Mouse (Mus musculus): ENCODE measurements around the gene Adgre1.
"Not testable (repeated sequence)": the region's sequence is repeated elsewhere in the genome, so short reads cannot be mapped to it uniquely, and the experiment has no call there.

The Adgre1 gene

GRCm38 (mm10) chr17:57358441-57358840 lies at the start of gene Adgre1:
Gene Adgre1 (plus strand): TSS chr17:57358691.
- DNase-seq (ENCODE audit: low spot score in 2 of 2) = peak in 1 of 2 experiments; percentile 32

GRCm38 (mm10) chr17:57311801-57312200 lies 46.7 kb upstream of the Adgre1 start:
- DNase-seq (ENCODE audit: low spot score in 2 of 2) = no peak

GRCm38 (mm10) chr17:57327615-57328014 lies 30.9 kb upstream of the Adgre1 start:
- no peak for DNase-seq (ENCODE audit: low spot score in 2 of 2)

DNA sequence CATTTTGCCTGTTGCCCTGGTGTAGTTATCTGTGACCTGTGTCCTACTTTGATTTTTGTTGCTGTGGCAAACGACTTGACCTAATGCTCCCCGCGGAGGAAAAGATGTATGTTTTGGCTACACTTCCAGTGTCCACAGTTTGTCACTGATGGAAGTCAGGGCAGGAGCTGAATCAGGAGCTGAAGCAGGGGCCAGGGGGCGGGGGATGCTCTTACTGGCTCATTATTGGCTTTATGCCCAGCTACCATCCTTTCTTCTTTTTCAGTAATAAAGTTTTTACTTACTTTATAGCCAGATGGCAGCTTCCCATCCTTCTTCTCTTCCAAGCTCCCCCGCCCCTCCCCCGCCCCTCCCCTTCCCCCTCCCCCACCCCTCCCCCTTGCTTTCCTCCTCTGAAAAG lies 29.5 kb upstream of the Adgre1 start:
- no peak for DNase-seq (ENCODE audit: low spot score in 2 of 2)

GRCm38 (mm10) chr17:57330993-57331392 lies 27.5 kb upstream of the Adgre1 start:
- DNase-seq (ENCODE audit: low spot score in 2 of 2) = no peak

- no peak for DNase-seq (ENCODE audit: low spot score in 2 of 2)
Measured at GRCm38 (mm10) chr17:57332241-57332640, 26.2 kb upstream of the Adgre1 start.

DNA sequence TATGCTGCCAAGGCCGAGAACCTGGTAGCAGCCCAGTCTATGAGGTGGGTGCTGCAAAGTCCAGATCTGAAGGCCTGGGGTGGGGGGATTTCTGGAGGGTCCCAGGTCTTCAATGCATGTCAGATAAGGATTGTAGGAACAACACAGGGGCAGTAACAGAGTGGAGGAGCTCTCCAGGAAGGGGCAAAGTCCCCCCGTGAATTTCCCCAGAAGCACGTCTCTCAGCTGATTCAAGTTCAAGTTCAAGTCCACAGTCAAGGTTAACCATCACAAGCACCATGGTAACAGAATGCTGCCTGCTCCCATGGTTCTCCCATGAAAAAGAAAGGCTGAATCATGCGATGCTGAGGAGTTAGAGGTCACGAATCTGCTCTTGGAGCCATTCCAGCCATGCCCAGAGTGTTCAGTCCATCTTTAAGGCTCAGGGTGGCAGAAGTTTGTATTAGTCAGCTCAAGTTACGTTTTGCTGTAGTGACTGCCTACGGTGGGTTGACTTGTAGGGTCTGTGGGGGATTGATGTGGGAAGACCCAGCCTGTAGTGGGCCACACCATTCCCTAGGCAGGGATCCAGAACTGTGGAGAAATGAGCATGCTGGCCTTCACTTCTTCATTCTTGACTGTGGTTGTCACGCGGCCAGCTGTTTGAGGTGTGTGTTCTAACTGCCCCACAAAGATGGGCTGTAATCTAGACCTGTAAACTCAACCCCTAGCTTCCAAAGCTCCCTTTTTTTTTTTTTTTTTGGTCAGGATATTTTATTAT lies 24.3 kb upstream of the Adgre1 start:
- DNase-seq (ENCODE audit: low spot score in 2 of 2) = no peak

- peak; percentile 82 to 90 for DNase-seq (ENCODE audit: low spot score in 2 of 2)
Measured at GRCm38 (mm10) chr17:57334761-57335150, 23.7 kb upstream of the Adgre1 start.

DNA sequence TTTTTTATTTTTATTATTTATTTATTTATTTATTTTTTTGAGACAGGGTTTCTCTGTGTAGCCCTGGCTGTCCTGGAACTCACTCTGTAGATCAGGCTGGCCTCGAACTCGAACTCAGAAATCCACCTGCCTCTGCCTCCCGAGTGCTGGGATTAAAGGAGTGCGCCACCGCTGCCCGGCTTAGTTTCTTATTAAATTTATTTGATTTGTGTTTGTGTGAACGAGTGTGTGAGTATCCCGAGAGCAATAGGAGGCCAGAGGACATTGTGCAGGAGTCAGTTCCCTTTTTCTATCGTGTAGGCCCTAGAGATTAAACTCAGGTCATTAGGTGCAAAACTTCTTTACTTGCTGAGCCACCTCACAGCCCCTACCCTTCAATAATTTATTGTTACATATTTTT lies 23.3 kb upstream of the Adgre1 start:
- not testable (repeated sequence) for DNase-seq (ENCODE audit: low spot score in 2 of 2)

GRCm38 (mm10) chr17:57335673-57336303 lies 22.7 kb upstream of the Adgre1 start:
- DNase-seq (ENCODE audit: low spot score in 2 of 2) = peak; percentile 93 to 94

DNA sequence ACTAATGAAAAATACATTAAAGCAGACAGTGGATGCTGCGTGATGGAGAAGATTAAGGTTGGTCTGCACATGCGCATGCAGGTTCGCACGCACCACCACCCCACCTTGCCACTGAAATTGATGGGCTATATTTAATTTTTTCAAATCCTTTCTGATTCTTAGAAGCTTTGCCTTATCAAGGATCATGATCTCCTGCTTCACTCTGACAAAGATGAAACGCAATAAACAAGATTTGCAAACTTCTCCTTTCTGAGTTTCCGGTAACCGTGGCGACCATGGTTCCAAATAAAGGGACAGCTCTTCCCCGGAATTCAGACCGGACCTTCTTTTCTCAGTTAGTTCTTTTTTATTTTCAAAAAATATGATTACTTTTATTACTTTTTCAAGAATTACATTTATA lies 20.5 kb upstream of the Adgre1 start:
- DNase-seq (ENCODE audit: low spot score in 2 of 2) = peak in 1 of 2 experiments; percentile 46

DNA sequence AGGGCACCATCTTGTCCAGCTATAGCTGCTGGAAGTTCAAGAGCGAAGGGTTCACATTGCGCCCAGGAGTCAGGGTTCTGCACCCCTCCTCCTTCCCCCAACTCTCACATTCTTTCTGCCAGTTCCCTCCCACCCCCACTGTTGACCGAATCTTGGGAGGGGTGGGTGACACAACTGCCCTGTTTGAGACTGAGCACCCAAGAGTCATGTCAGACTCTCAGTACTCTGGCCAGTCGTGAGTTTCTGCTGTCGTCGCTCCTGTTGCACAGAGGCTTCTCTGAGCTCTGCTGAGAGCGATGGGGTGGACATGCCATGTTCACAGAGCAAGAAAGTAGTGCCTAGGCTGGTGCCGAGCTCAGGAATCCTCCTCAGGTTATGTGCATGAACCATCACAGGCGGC lies 19.2 kb upstream of the Adgre1 start:
- DNase-seq (ENCODE audit: low spot score in 2 of 2) = no peak

GRCm38 (mm10) chr17:57341568-57341967 lies 16.9 kb upstream of the Adgre1 start:
- peak in 1 of 2 experiments; percentile 20 for DNase-seq (ENCODE audit: low spot score in 2 of 2)

DNA sequence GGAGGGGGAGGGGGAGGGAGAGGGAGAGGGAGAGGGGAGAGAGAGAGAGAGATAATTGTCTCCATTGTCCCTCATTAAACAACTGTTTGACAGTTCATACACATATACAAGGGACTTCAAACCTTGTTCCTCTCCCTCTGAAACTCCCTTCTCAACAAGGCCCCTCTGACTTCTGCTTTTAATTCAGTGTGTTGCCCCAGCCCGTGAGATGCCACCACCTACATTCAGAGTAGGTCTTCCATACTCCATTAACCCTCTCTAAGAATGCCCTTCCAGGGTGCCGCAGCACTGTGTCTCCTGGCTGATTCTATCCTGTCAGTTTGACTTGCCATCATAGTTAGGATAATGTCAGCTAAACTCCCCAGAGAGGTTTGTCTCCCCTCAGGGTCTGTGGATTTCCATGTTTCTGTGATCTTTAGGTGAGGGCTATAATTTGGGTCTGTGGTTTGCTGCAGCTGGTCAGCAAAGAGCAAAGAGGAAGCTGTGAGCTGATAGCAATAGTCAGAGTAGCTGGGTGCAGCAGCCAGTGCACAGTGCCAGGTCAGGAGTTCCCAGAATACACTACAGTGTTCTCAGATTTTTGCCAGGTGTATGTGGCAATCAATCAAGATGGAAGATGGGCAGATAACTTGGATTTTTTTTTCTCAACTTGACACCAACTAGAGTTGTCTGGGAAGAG lies 14.3 kb upstream of the Adgre1 start:
- peak in 1 of 2 experiments; percentile 20 for DNase-seq (ENCODE audit: low spot score in 2 of 2)

DNA sequence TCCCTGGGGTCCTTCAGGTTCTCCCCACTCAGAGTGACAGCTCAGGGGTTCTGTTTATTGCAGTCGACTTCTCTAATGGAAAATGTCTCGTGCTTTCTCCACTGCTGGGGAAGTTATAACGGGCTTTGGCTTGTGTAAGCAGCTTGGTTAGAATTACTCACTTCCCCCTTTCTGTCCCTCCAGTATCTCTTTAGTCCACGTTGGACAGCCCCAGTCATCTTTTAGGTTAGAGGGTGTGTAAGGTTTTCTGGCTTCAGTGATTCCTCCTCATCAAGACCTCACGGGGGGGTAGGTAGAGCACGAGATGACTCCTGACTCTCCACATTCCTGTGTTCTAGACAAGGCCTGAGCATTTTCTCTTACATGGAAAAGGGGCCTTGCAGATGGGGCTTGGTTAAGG lies 11.5 kb upstream of the Adgre1 start:
- DNase-seq (ENCODE audit: low spot score in 2 of 2) = peak in 1 of 2 experiments; percentile 15

DNA sequence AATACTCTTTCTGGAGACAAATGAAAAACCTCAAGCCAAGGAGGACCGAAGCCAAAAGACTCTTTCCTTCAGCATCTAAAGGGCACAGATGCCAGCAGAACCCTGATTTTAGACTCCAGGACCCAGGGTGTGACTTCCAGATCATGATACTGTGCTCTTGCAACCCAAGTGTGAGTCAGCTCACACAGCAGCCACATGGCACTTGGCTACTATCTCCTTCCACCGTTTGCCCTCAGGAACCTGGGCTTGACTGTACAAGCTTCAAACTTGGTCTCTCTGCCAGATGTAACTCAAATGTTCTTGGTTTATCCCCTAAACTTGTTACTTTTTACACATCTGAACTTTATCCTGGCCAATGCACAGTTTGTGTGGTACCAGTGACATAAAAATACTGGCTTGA lies 10.7 kb upstream of the Adgre1 start:
- peak in 1 of 2 experiments; percentile 4 for DNase-seq (ENCODE audit: low spot score in 2 of 2)

- DNase-seq (ENCODE audit: low spot score in 2 of 2) = peak in 1 of 2 experiments; percentile 2
Measured at GRCm38 (mm10) chr17:57349067-57349466, 9.4 kb upstream of the Adgre1 start.

- no peak for DNase-seq (ENCODE audit: low spot score in 2 of 2)
Measured at GRCm38 (mm10) chr17:57350212-57350611, 8.3 kb upstream of the Adgre1 start.

DNA sequence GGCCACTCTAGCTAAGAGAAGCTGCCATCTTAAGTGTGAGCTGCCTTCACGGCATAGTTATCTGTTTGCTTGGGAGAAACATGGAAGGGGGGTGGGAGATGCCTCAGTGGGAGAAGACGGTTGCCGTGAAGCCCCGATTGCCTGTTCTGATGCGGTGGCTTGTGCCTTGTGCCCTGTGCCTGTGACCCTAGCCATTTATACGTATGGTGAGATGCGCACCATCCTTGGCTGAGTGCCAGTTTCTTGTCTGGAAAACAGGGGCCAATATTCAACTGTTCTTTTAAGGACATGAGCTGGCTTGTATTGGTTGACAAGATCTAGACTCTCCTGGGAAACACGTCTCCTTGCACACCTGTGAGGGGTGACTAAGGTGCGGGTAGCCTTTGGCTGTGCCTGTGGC lies 7.4 kb upstream of the Adgre1 start:
- DNase-seq (ENCODE audit: low spot score in 2 of 2) = no peak

DNA sequence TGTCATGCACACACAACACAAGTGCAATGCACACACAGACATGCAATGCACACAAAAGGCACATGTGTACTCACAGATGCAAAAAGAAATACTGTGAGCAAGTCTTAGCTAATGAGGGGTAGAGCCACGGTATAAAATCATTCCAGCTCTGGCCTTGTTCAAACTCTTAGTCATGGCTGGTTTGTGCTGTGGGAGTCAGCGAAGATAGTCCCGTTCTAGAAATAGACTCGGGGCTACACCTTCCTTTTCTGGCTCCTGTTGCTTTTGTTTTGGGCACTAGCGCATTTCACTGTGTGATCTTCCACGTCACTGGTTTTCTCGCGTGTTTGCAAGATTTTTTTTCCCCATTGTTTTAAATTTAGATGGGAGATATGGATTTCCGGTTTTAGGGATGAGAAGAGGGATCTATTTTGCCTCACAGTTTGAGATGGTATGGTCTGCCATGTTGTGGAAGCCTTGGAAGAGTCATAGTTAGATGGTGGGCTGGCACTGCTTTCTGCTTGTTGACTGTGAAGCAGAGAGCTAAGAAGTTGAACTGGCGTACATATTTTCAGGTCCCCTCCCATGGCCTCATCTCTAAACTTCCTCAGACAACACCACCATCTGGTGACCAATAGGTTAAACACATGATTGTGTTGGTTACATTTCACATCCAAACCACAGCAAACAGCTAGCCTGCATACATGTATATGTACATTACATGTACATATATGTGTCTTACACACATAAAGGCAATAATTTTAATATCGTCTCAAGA lies 1.2 kb downstream of the Adgre1 start:
- DNase-seq (ENCODE audit: low spot score in 2 of 2) = no peak

Measured in right cerebral cortex, postnatal 10 days (tissue).